Mouse (Mus musculus): ENCODE data around the gene Ecpas. TPM values are rescaled to one million over a fixed set of nuclear protein-coding genes. Genes with fewer than 3 reads are reported as not detected.

The Ecpas gene
- polyA plus RNA-seq, 1 experiment: 65.2 TPM

- Histone ChIP-seq H3K36me3 (ENCODE audit: control insufficient read depth, insufficient read depth, low read length, poor library complexity, severe bottlenecking) (no peaks in the 10 kb centered on the region), H3K27ac (ENCODE audit: insufficient read depth, low read length) (no peak overlapping the region), H3K4me1 (ENCODE audit: control insufficient read depth, insufficient read depth, low read length) (no peaks in the 10 kb centered on the region), H3K4me3 (ENCODE audit: low read depth, low read length) (no peak overlapping the region), H3K27me3 (ENCODE audit: control insufficient read depth, insufficient read depth, low read length, poor library complexity, severe bottlenecking) (no peaks in the 10 kb centered on the region), H3K9ac (ENCODE audit: low read depth, poor library complexity, severe bottlenecking) (no peak overlapping the region), H3K9me3 (replicated peaks; ENCODE audit: control insufficient read depth, insufficient read depth, low read length, poor library complexity, severe bottlenecking) (no peaks in the 10 kb centered on the region)
- TF ChIP-seq POLR2A (IDR thresholded peaks at IDR 0.05; ENCODE audit: insufficient read depth, low read length) (no peak), CTCF (IDR thresholded peaks at IDR 0.05; ENCODE audit: low read depth, low read length) (no peak), EP300 (IDR thresholded peaks at IDR 0.05; ENCODE audit: insufficient read depth, low read depth, low read length) (no peak)
These were observed 20.0 kb upstream of the Ecpas start for GRCm38 (mm10) chr4:58932541-58932940.

- no peak overlapping the region for H3K27ac ChIP-seq (ENCODE audit: insufficient read depth, low read length)
- no peak for TF ChIP-seq POLR2A (IDR thresholded peaks at IDR 0.05; ENCODE audit: insufficient read depth, low read length)
- no peak for TF ChIP-seq EP300 (IDR thresholded peaks at IDR 0.05; ENCODE audit: insufficient read depth, low read depth, low read length)
- peak; percentile 37 for TF ChIP-seq CTCF (IDR thresholded peaks at IDR 0.05; ENCODE audit: low read depth, low read length)
- no peak overlapping the region for H3K4me3 ChIP-seq (ENCODE audit: low read depth, low read length)
- no peak overlapping the region for H3K9ac ChIP-seq (ENCODE audit: low read depth, poor library complexity, severe bottlenecking)
- no peaks in the 10 kb centered on the region for H3K4me1 ChIP-seq (ENCODE audit: control insufficient read depth, insufficient read depth, low read length)
- no peaks in the 10 kb centered on the region for H3K9me3 ChIP-seq (replicated peaks; ENCODE audit: control insufficient read depth, insufficient read depth, low read length, poor library complexity, severe bottlenecking)
- H3K27me3 ChIP-seq (ENCODE audit: control insufficient read depth, insufficient read depth, low read length, poor library complexity, severe bottlenecking): no peaks in the 10 kb centered on the region
- no peaks in the 10 kb centered on the region for H3K36me3 ChIP-seq (ENCODE audit: control insufficient read depth, insufficient read depth, low read length, poor library complexity, severe bottlenecking)
These were observed 15.1 kb upstream of the Ecpas start for GRCm38 (mm10) chr4:58927661-58928060.

- no peak overlapping the region for H3K27ac ChIP-seq (ENCODE audit: insufficient read depth, low read length)
- no peaks in the 10 kb centered on the region for H3K27me3 ChIP-seq (ENCODE audit: control insufficient read depth, insufficient read depth, low read length, poor library complexity, severe bottlenecking)
- TF ChIP-seq CTCF (IDR thresholded peaks at IDR 0.05; ENCODE audit: low read depth, low read length) (no peak), POLR2A (IDR thresholded peaks at IDR 0.05; ENCODE audit: insufficient read depth, low read length) (no peak), EP300 (IDR thresholded peaks at IDR 0.05; ENCODE audit: insufficient read depth, low read depth, low read length) (no peak)
- H3K9me3 ChIP-seq (replicated peaks; ENCODE audit: control insufficient read depth, insufficient read depth, low read length, poor library complexity, severe bottlenecking): no peaks in the 10 kb centered on the region
- H3K36me3 ChIP-seq (ENCODE audit: control insufficient read depth, insufficient read depth, low read length, poor library complexity, severe bottlenecking): no peaks in the 10 kb centered on the region
- no peak overlapping the region for H3K9ac ChIP-seq (ENCODE audit: low read depth, poor library complexity, severe bottlenecking)
- H3K4me3 ChIP-seq (ENCODE audit: low read depth, low read length): no peak overlapping the region
- H3K4me1 ChIP-seq (ENCODE audit: control insufficient read depth, insufficient read depth, low read length): no peaks in the 10 kb centered on the region
These were observed 13.6 kb upstream of the Ecpas start for GRCm38 (mm10) chr4:58926120-58926519.

GRCm38 (mm10) chr4:58925664-58926063, 13.1 kb upstream of the Ecpas start:
- TF ChIP-seq POLR2A (IDR thresholded peaks at IDR 0.05; ENCODE audit: insufficient read depth, low read length) (no peak), EP300 (IDR thresholded peaks at IDR 0.05; ENCODE audit: insufficient read depth, low read depth, low read length) (no peak), CTCF (IDR thresholded peaks at IDR 0.05; ENCODE audit: low read depth, low read length) (no peak)
- Histone ChIP-seq H3K9ac (ENCODE audit: low read depth, poor library complexity, severe bottlenecking) (no peak overlapping the region), H3K27ac (ENCODE audit: insufficient read depth, low read length) (no peak overlapping the region), H3K4me3 (ENCODE audit: low read depth, low read length) (no peak overlapping the region), H3K9me3 (replicated peaks; ENCODE audit: control insufficient read depth, insufficient read depth, low read length, poor library complexity, severe bottlenecking) (no peaks in the 10 kb centered on the region), H3K36me3 (ENCODE audit: control insufficient read depth, insufficient read depth, low read length, poor library complexity, severe bottlenecking) (no peaks in the 10 kb centered on the region), H3K27me3 (ENCODE audit: control insufficient read depth, insufficient read depth, low read length, poor library complexity, severe bottlenecking) (no peaks in the 10 kb centered on the region), H3K4me1 (ENCODE audit: control insufficient read depth, insufficient read depth, low read length) (no peaks in the 10 kb centered on the region)

GRCm38 (mm10) chr4:58923933-58924332, 11.4 kb upstream of the Ecpas start:
- Histone ChIP-seq H3K4me3 (ENCODE audit: low read depth, low read length) (no peak overlapping the region), H3K27me3 (ENCODE audit: control insufficient read depth, insufficient read depth, low read length, poor library complexity, severe bottlenecking) (no peaks in the 10 kb centered on the region), H3K9ac (ENCODE audit: low read depth, poor library complexity, severe bottlenecking) (no peak overlapping the region), H3K27ac (ENCODE audit: insufficient read depth, low read length) (no peak overlapping the region), H3K4me1 (ENCODE audit: control insufficient read depth, insufficient read depth, low read length) (no peaks in the 10 kb centered on the region), H3K9me3 (replicated peaks; ENCODE audit: control insufficient read depth, insufficient read depth, low read length, poor library complexity, severe bottlenecking) (no peaks in the 10 kb centered on the region), H3K36me3 (ENCODE audit: control insufficient read depth, insufficient read depth, low read length, poor library complexity, severe bottlenecking) (no peaks in the 10 kb centered on the region)
- no peak for TF ChIP-seq POLR2A (IDR thresholded peaks at IDR 0.05; ENCODE audit: insufficient read depth, low read length)
- TF ChIP-seq CTCF (IDR thresholded peaks at IDR 0.05; ENCODE audit: low read depth, low read length): no peak
- no peak for TF ChIP-seq EP300 (IDR thresholded peaks at IDR 0.05; ENCODE audit: insufficient read depth, low read depth, low read length)

- no peaks in the 10 kb centered on the region for H3K27me3 ChIP-seq (ENCODE audit: control insufficient read depth, insufficient read depth, low read length, poor library complexity, severe bottlenecking)
- H3K9me3 ChIP-seq (replicated peaks; ENCODE audit: control insufficient read depth, insufficient read depth, low read length, poor library complexity, severe bottlenecking): no peaks in the 10 kb centered on the region
- no peak for TF ChIP-seq EP300 (IDR thresholded peaks at IDR 0.05; ENCODE audit: insufficient read depth, low read depth, low read length)
- no peaks in the 10 kb centered on the region for H3K36me3 ChIP-seq (ENCODE audit: control insufficient read depth, insufficient read depth, low read length, poor library complexity, severe bottlenecking)
- no peak overlapping the region for H3K4me3 ChIP-seq (ENCODE audit: low read depth, low read length)
- no peak overlapping the region for H3K27ac ChIP-seq (ENCODE audit: insufficient read depth, low read length)
- H3K9ac ChIP-seq (ENCODE audit: low read depth, poor library complexity, severe bottlenecking): no peak overlapping the region
- no peaks in the 10 kb centered on the region for H3K4me1 ChIP-seq (ENCODE audit: control insufficient read depth, insufficient read depth, low read length)
These were observed 2.7 kb upstream of the Ecpas start for GRCm38 (mm10) chr4:58915081-58915826.
